Mouse (Mus musculus) urinary bladder, postnatal 4 days (tissue): ENCODE measurements at regions not wholly inside any gene's neighbourhood (a gene's known extent, or its start where the extent isn't known, plus 50 kb on each side); places are given as distances from the start of the nearest gene placed in this dataset.
"Not testable (repeated sequence)": the region's sequence is repeated elsewhere in the genome, so short reads cannot be mapped to it uniquely, and the experiment has no call there.

Experiments used
- DNase-seq, 2 experiments: peaks; one replicate each; pipeline ENCODE4 v3.0.0; 2021 to 2022; ENCODE audit warnings: low spot score in 2 of 2

- no peak for DNase-seq
These were observed 105.3 kb downstream of the Dad1 start for GRCm38 (mm10) chr14:54148626-54149025.

GRCm38 (mm10) chr14:54148121-54148520, 105.8 kb downstream of the Dad1 start:
- DNase-seq, result no peak

GRCm38 (mm10) chr14:54147546-54147945, 106.4 kb downstream of the Dad1 start:
- no peak for DNase-seq

GRCm38 (mm10) chr14:54145743-54146741, 107.9 kb downstream of the Dad1 start:
- DNase-seq, result no peak

GRCm38 (mm10) chr14:54143828-54144227, 110.1 kb downstream of the Dad1 start:
- DNase-seq, result no peak

- DNase-seq, result no peak
These were observed 115.6 kb downstream of the Dad1 start for GRCm38 (mm10) chr14:54138288-54138687.

GRCm38 (mm10) chr14:54136538-54136937, 117.4 kb downstream of the Dad1 start:
- DNase-seq, result no peak

GRCm38 (mm10) chr14:54128334-54128733, 125.6 kb downstream of the Dad1 start:
- DNase-seq, result no peak

- no peak for DNase-seq
These were observed 128.4 kb downstream of the Dad1 start for GRCm38 (mm10) chr14:54125510-54125909.

- no peak for DNase-seq
These were observed 131.9 kb downstream of the Dad1 start for GRCm38 (mm10) chr14:54121973-54122372.

GRCm38 (mm10) chr14:54121340-54121739, 132.6 kb downstream of the Dad1 start:
- no peak for DNase-seq

- no peak for DNase-seq
These were observed 133.7 kb downstream of the Dad1 start for GRCm38 (mm10) chr14:54120194-54120593.

GRCm38 (mm10) chr14:54117607-54118006, 136.3 kb downstream of the Dad1 start:
- DNase-seq, result not testable (repeated sequence)

GRCm38 (mm10) chr14:54113216-54113615, 140.7 kb downstream of the Dad1 start:
- DNase-seq, result no peak

GRCm38 (mm10) chr14:54110971-54111370, 142.9 kb downstream of the Dad1 start:
- no peak for DNase-seq

- no peak for DNase-seq
These were observed 144.8 kb downstream of the Dad1 start for GRCm38 (mm10) chr14:54109129-54109528.

- peak in 1 of 2 experiments; percentile 31 for DNase-seq
These were observed 145.4 kb downstream of the Dad1 start for GRCm38 (mm10) chr14:54108311-54109074.

GRCm38 (mm10) chr14:54107204-54107796, 146.6 kb downstream of the Dad1 start:
- DNase-seq, result no peak

- DNase-seq, result no peak
These were observed 149.7 kb downstream of the Dad1 start for GRCm38 (mm10) chr14:54104243-54104642.

- no peak for DNase-seq
These were observed 150.4 kb downstream of the Dad1 start for GRCm38 (mm10) chr14:54103541-54103940.

GRCm38 (mm10) chr14:54103115-54103514, 150.8 kb downstream of the Dad1 start:
- no peak for DNase-seq

- no peak for DNase-seq
These were observed 152.1 kb downstream of the Dad1 start for GRCm38 (mm10) chr14:54101775-54102174.
